Mouse (Mus musculus): ENCODE data around the gene Lrig2. TPM values are rescaled to one million over a fixed set of nuclear protein-coding genes. Genes with fewer than 3 reads are reported as not detected.
A peak's percentile ranks its signal among the peaks of the same experiment; 100 is the strongest.

Lrig2 gene
- polyA plus RNA-seq (2014; fragmentation: Nextera tagmentation; extraction: Ambion mirVana), result 12.7 and 17.2 TPM in 2 replicates

DNA sequence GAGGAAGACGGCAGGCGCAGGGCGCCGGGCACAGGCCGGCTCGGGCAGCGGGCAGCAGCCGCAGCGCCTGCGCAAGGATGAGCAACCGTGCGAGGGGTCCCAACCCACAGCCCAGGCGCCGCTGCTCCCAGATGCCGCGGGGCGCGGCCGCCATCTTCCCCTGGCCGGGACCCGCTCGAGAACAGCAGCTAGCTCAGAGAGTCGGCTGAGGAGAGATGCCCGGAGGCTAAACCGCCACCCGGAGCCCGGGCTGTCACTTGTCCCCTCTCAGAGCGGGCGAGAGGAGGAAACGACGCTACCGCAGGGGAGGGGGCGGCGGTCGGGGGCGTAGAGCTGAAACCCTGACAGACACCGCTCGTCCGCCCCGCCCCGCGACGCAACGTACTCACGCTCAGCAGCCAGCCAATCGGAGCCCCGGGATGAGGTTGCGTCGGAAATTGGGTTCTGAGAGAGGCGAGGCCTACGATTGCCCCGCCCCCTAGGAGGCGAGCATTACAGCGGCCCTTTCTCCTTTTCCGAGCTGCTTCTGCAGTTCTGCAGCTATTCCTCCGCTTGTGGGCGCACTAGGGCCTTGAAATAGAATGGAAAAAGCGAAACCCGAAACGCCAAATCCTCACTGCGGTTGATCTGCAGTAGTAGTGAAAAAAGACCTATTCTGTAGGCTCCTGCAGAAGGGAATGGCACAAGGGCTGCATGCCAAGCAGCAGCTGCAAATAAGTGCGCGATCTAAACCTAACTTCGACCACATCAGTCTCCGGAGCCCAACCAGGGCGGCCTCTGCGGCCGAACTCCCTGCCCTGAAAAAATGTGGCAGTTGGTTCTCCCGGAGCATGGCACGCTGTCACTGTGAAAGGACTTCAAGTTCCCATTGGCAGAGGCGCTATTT, at the start of gene Lrig2:
Lrig2 (minus strand) TSS at position 381 of the 886 bp plus-strand sequence.
- Histone ChIP-seq H3K9ac (ENCODE audit: low read depth, low read length) (peak within 1 kb of the TSS; percentile 85), H3K27me3 (ENCODE audit: control insufficient read depth, insufficient read depth, low read length) (no peaks in the 10 kb centered on the region), H3K27ac (ENCODE audit: low read depth, low read length) (peak within 1 kb of the TSS; percentile 94), H3K9me3 (replicated peaks; ENCODE audit: control insufficient read depth, low read length) (no peaks in the 10 kb centered on the region), H3K36me3 (ENCODE audit: control insufficient read depth, insufficient read depth, low read length) (no peaks in the 10 kb centered on the region), H3K4me2 (peak within 1 kb of the TSS; percentile 74), H3K4me3 (ENCODE audit: low read depth, low read length) (peak within 1 kb of the TSS; percentile 94), H3K4me1 (ENCODE audit: control insufficient read depth, insufficient read depth, low read length) (peaks cover 4% of the 10 kb centered on the region; the same call in 1 of the 2 replicates)
- under 1% methylated on average over 69 of the region's 71 CpGs for WGBS (ENCODE audit: insufficient replicate concordance)
- ATAC-seq (replicated peaks; ENCODE audit: insufficient number of reproducible peaks, low FRiP score, low TSS enrichment), result peak; percentile 98

DNA sequence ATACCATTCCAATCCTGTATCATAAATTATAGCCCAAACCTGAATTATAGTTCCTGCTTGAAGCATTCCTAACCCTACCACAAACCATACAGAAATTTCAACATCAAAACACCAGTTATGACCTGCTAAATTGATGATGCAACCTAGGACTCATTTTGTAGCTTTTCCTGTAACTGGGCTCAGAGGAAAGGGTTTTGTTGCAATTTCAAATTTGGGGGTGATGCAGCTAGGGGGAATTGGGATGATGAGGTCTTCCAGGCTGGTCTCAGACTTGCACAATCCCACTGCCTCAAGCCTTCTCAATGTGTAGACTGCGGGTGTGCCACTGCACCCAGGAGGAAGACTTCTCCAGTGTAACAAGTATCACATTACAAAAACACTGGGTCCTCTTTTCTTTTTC, 44.9 kb upstream of the Lrig2 start:
- H3K4me2 ChIP-seq, result no peak overlapping the region
- H3K27ac ChIP-seq (ENCODE audit: low read depth, low read length), result no peak overlapping the region
- H3K9me3 ChIP-seq (replicated peaks; ENCODE audit: control insufficient read depth, low read length), result no peaks in the 10 kb centered on the region; the same call in 1 of the 2 replicates
- H3K4me3 ChIP-seq (ENCODE audit: low read depth, low read length), result no peak overlapping the region
- H3K36me3 ChIP-seq (ENCODE audit: control insufficient read depth, insufficient read depth, low read length), result no peaks in the 10 kb centered on the region
- WGBS (ENCODE audit: insufficient replicate concordance), result 72% methylated on average over 1 of the region's 1 CpGs
- no peaks in the 10 kb centered on the region for H3K4me1 ChIP-seq (ENCODE audit: control insufficient read depth, insufficient read depth, low read length)
- no peaks in the 10 kb centered on the region for H3K27me3 ChIP-seq (ENCODE audit: control insufficient read depth, insufficient read depth, low read length)
- H3K9ac ChIP-seq (ENCODE audit: low read depth, low read length), result no peak overlapping the region
- no peak for ATAC-seq (replicated peaks; ENCODE audit: insufficient number of reproducible peaks, low FRiP score, low TSS enrichment)

DNA sequence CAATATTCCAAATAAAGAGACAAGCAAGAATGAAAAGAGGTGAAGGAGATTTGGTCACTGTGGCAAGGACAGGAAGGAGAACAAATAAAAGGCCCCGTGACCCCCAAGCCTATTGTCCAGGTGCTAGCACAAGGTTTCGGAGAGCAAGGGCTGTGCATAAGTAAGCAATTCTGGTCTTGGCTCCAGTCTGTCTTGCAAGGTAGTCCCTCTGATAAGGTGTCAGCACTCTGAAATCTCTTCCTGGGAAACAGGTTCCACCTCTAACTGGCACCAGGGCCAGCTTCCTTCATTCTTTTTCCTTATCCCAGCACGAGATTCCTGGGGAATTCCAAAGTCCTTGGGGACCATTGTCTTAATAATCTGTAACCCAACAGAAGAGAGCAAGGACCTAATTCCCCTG, 38.9 kb upstream of the Lrig2 start:
- ATAC-seq (replicated peaks; ENCODE audit: insufficient number of reproducible peaks, low FRiP score, low TSS enrichment), result no peak
- WGBS (ENCODE audit: insufficient replicate concordance), result 45% methylated on average over 3 of the region's 3 CpGs
- Histone ChIP-seq H3K27me3 (ENCODE audit: control insufficient read depth, insufficient read depth, low read length) (no peaks in the 10 kb centered on the region), H3K4me2 (no peak overlapping the region), H3K36me3 (ENCODE audit: control insufficient read depth, insufficient read depth, low read length) (no peaks in the 10 kb centered on the region), H3K9ac (ENCODE audit: low read depth, low read length) (no peak overlapping the region), H3K27ac (ENCODE audit: low read depth, low read length) (no peak overlapping the region), H3K9me3 (replicated peaks; ENCODE audit: control insufficient read depth, low read length) (no peaks in the 10 kb centered on the region), H3K4me3 (ENCODE audit: low read depth, low read length) (no peak overlapping the region), H3K4me1 (ENCODE audit: control insufficient read depth, insufficient read depth, low read length) (no peaks in the 10 kb centered on the region)

DNA sequence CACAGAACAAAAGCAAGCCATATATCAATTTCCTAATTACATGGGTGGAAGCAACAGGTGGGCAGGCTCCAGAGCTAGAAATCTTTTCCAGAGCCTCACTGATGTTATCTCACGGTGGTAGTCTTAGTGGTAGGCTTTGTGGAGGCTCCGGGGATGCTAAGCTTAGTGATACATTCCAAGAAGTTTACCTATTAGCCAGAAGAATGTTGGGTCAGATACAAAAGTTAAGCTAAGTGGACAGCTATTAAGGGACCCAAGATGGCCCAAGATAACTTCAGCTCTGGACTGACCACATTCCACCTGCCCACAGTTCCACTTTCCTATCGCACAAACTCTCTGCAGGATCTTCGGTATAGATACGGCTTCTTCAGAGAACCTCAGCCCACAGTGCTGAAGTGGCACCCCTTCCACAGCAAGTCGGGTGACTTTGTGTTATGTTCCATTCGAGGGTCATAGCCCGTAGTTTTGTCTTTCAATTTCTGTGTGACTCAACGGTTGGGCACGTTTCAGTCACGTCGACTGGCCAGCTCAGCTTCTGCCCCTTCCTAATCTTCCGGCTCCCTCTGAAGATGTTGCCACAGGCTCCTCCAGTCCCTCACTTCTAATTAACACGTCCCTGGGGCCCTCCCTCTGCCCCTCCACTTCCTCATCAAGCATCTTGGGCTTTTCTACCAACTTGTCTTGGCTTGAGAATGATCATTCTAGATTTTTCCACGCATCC, 36.8 kb upstream of the Lrig2 start:
- H3K36me3 ChIP-seq (ENCODE audit: control insufficient read depth, insufficient read depth, low read length), result no peaks in the 10 kb centered on the region

GRCm38 (mm10) chr3:104543825-104544224, 32.1 kb upstream of the Lrig2 start:
- Histone ChIP-seq H3K27me3 (ENCODE audit: control insufficient read depth, insufficient read depth, low read length) (no peaks in the 10 kb centered on the region), H3K4me1 (ENCODE audit: control insufficient read depth, insufficient read depth, low read length) (peaks cover 6% of the 10 kb centered on the region), H3K9ac (ENCODE audit: low read depth, low read length) (no peak overlapping the region), H3K27ac (ENCODE audit: low read depth, low read length) (no peak overlapping the region), H3K9me3 (replicated peaks; ENCODE audit: control insufficient read depth, low read length) (no peaks in the 10 kb centered on the region), H3K36me3 (ENCODE audit: control insufficient read depth, insufficient read depth, low read length) (no peaks in the 10 kb centered on the region), H3K4me2 (no peak overlapping the region), H3K4me3 (ENCODE audit: low read depth, low read length) (no peak overlapping the region)
- 92% methylated on average over 3 of the region's 3 CpGs for WGBS (ENCODE audit: insufficient replicate concordance)
- no peak for ATAC-seq (replicated peaks; ENCODE audit: insufficient number of reproducible peaks, low FRiP score, low TSS enrichment)

More for the DNA sequence above, 36.8 kb upstream of the Lrig2 start:
- Histone ChIP-seq H3K27ac (ENCODE audit: low read depth, low read length) (no peak overlapping the region), H3K27me3 (ENCODE audit: control insufficient read depth, insufficient read depth, low read length) (no peaks in the 10 kb centered on the region), H3K4me3 (ENCODE audit: low read depth, low read length) (no peak overlapping the region), H3K4me2 (no peak overlapping the region), H3K9ac (ENCODE audit: low read depth, low read length) (no peak overlapping the region), H3K4me1 (ENCODE audit: control insufficient read depth, insufficient read depth, low read length) (no peaks in the 10 kb centered on the region), H3K9me3 (replicated peaks; ENCODE audit: control insufficient read depth, low read length) (no peaks in the 10 kb centered on the region)
- no peak for ATAC-seq (replicated peaks; ENCODE audit: insufficient number of reproducible peaks, low FRiP score, low TSS enrichment)
- 57% methylated on average over 15 of the region's 15 CpGs for WGBS (ENCODE audit: insufficient replicate concordance)

DNA sequence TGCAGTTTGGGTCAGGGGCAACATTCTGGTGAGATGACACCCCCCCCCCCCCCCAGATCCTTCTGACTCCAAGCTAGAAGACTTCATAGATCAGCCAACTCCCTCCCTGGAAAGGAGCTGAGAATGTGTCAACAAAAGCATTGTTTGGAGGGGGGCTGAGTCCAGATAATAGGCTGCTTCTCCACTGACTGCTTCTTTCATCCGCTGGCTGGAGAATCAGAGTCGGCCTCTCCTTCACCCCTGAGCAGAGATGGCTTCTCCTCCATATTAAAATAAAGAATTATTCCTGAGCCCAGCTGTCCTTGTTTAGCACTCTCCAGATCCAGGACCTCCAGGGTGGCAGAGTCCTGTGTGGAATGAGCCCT, 30.3 kb upstream of the Lrig2 start:
- no peaks in the 10 kb centered on the region for H3K27me3 ChIP-seq (ENCODE audit: control insufficient read depth, insufficient read depth, low read length)
- H3K27ac ChIP-seq (ENCODE audit: low read depth, low read length), result 0 out of 2 replicates have a peak overlapping the region, but pooled peaks have one; percentile 46
- peaks cover 6% of the 10 kb centered on the region for H3K4me1 ChIP-seq (ENCODE audit: control insufficient read depth, insufficient read depth, low read length)
- H3K9ac ChIP-seq (ENCODE audit: low read depth, low read length), result peak overlapping the region; percentile 73
- H3K4me3 ChIP-seq (ENCODE audit: low read depth, low read length), result peak overlapping the region; percentile 41
- H3K36me3 ChIP-seq (ENCODE audit: control insufficient read depth, insufficient read depth, low read length), result no peaks in the 10 kb centered on the region
- no peaks in the 10 kb centered on the region for H3K9me3 ChIP-seq (replicated peaks; ENCODE audit: control insufficient read depth, low read length)
- WGBS (ENCODE audit: insufficient replicate concordance), result 0% methylated on average over 2 of the region's 2 CpGs
- peak overlapping the region; percentile 70 for H3K4me2 ChIP-seq
- no peak for ATAC-seq (replicated peaks; ENCODE audit: insufficient number of reproducible peaks, low FRiP score, low TSS enrichment)

- Histone ChIP-seq H3K36me3 (ENCODE audit: control insufficient read depth, insufficient read depth, low read length) (no peaks in the 10 kb centered on the region), H3K9ac (ENCODE audit: low read depth, low read length) (peak overlapping the region; percentile 73), H3K4me3 (ENCODE audit: low read depth, low read length) (peak overlapping the region; percentile 41), H3K27me3 (ENCODE audit: control insufficient read depth, insufficient read depth, low read length) (no peaks in the 10 kb centered on the region), H3K4me1 (ENCODE audit: control insufficient read depth, insufficient read depth, low read length) (peaks cover 6% of the 10 kb centered on the region), H3K27ac (ENCODE audit: low read depth, low read length) (0 out of 2 replicates have a peak overlapping the region, but pooled peaks have one; percentile 46), H3K4me2 (peak overlapping the region; percentile 70), H3K9me3 (replicated peaks; ENCODE audit: control insufficient read depth, low read length) (no peaks in the 10 kb centered on the region)
- ATAC-seq (replicated peaks; ENCODE audit: insufficient number of reproducible peaks, low FRiP score, low TSS enrichment), result 0 out of 2 replicates have a peak, but pooled peaks have one; percentile 59
- WGBS (ENCODE audit: insufficient replicate concordance), result 9% methylated on average over 21 of the region's 21 CpGs
These were observed 29.7 kb upstream of the Lrig2 start for GRCm38 (mm10) chr3:104541139-104542064.

Measured in heart, embryonic 11.5 days (tissue).